Mouse (Mus musculus) ES-E14 (cell line): ENCODE data around the gene Ost4. TPM values are rescaled to one million over a fixed set of nuclear protein-coding genes. Genes with fewer than 3 reads are reported as not detected.
A peak's percentile ranks its signal among the peaks of the same experiment; 100 is the strongest.

Experiments used
- DNase-seq: peaks from one replicate; pipeline ENCODE4 v3.0.0-alpha.2; 2013; ENCODE audit warnings: low read depth, low spot score
- H3K27ac ChIP-seq: 2 replicates; pipeline ENCODE4 v1.5.1; 2012; ENCODE audit warnings: low read depth, mild to moderate bottlenecking, low read length, moderate library complexity, mixed read lengths; ENCODE audit not compliant: poor library complexity, insufficient read depth, severe bottlenecking
- H3K36me3 ChIP-seq: 2 replicates; pipeline ENCODE4 v1.6.1; 2012; ENCODE audit warnings: mild to moderate bottlenecking, low read length, moderate library complexity, mixed read lengths; ENCODE audit not compliant: control insufficient read depth, poor library complexity, insufficient read depth, severe bottlenecking
- H3K4me1 ChIP-seq, 2 experiments: fragments of 150-350 bp in 1 of 2; sonication (generic) in 1 of 2; 2 replicates each; pipeline ENCODE4 v1.6.1; 2012; ENCODE audit warnings: low read length in 2 of 2, mild to moderate bottlenecking in 1 of 2, mixed read lengths in 1 of 2; ENCODE audit not compliant: control insufficient read depth in 2 of 2, insufficient read depth in 2 of 2, poor library complexity in 1 of 2
- H3K4me3 ChIP-seq, 2 experiments: fragments of 150-350 bp in 1 of 2; sonication (generic) in 1 of 2; 2 replicates each; pipeline ENCODE4 v1.5.1; 2012; ENCODE audit warnings: low read length in 2 of 2, low read depth in 1 of 2, mild to moderate bottlenecking in 1 of 2, mixed read lengths in 1 of 2; ENCODE audit not compliant: insufficient read depth in 1 of 2, poor library complexity in 1 of 2, severe bottlenecking in 1 of 2
- H3K9ac ChIP-seq: 2 replicates; pipeline ENCODE4 v1.6.1; 2012; ENCODE audit warnings: low read depth, mild to moderate bottlenecking, low read length, mixed read lengths; ENCODE audit not compliant: poor library complexity, insufficient read depth, severe bottlenecking
- H3K9me3 ChIP-seq: fragments of 150-350 bp; sonication (generic); 2 replicates; pipeline ENCODE4 v1.6.1; 2012; ENCODE audit warnings: low read depth, mild to moderate bottlenecking, low read length; ENCODE audit not compliant: control insufficient read depth, insufficient read depth
- CHD2 ChIP-seq: IDR thresholded peaks from 2 replicates; pipeline ENCODE4 v1.6.1; 2014; ENCODE audit warnings: mild to moderate bottlenecking, low read depth, low read length, inconsistent platforms
- HCFC1 ChIP-seq: IDR thresholded peaks from 2 replicates; pipeline ENCODE4 v1.6.1; 2012; ENCODE audit warnings: low read length, inconsistent platforms, borderline replicate concordance; ENCODE audit not compliant: insufficient read depth
- MAFK ChIP-seq: IDR thresholded peaks from 2 replicates; pipeline ENCODE4 v1.6.1; 2014; ENCODE audit warnings: mild to moderate bottlenecking, low read depth, low read length, inconsistent platforms; ENCODE audit not compliant: insufficient read depth
- ZC3H11A ChIP-seq: IDR thresholded peaks from 2 replicates; pipeline ENCODE4 v1.6.1; 2012; ENCODE audit warnings: low read depth, mild to moderate bottlenecking, inconsistent platforms, low read length, borderline replicate concordance
- ZNF384 ChIP-seq: IDR thresholded peaks from 2 replicates; pipeline ENCODE4 v1.6.1; 2012; ENCODE audit warnings: low read depth, low read length, inconsistent platforms
- in situ Hi-C, 2 experiments: fragments of 600-800 bp; cut with MboI; formaldehyde crosslinking; loops; one replicate each; pipeline ENCODE4 v1.15.1; 2025; ENCODE audit warnings: low sequenced_read_pairs in 2 of 2, inconsistent platforms in 1 of 2; ENCODE audit not compliant: unreplicated experiment in 2 of 2
- total RNA-seq: library from RNA; depleted of rRNA; stranded (reverse); fragments of 300-350 nt; gene quantifications from 2 replicates; pipeline ENCODE4 v1.2.3, GENCODE M21; 2012

The Ost4 gene
- total RNA-seq, 1 experiment = 229 TPM

DNA sequence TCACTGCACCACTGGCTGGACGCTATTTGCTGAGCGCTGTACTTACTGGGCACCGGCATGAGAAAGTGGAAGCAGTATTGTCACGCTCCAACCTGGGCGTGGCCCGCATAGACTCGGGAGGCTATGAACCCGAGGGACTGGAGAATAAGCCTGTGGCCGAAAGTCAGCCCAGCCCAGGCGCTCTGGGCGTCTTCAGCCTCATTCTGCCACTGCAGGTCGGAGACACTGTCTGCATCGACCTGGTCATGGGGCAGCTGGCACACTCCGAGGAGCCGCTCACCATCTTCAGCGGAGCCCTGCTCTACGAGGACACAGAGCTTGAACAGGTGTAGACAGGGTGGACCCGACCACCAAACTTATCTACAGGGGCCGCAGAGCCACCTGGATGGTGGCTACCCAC is 13.0 kb upstream of the Ost4 start:
- Histone ChIP-seq H3K27ac (no peak overlapping the region), H3K4me1 (peaks cover 2 to 34% of the 10 kb centered on the region in 2 experiments; a peak in 3 of 4 replicates), H3K9me3 (no peaks in the 10 kb centered on the region), H3K36me3 (no peaks in the 10 kb centered on the region; the same call in 1 of the 2 replicates), H3K9ac (peak overlapping the region; percentile 35; the same call in 1 of the 2 replicates), H3K4me3 (peak overlapping the region; percentile 42 to 54; a peak in 3 of 4 replicates)
- in situ Hi-C loops = no loop called here
- DNase-seq = no peak
- no peak for TF ChIP-seq MAFK
- TF ChIP-seq ZC3H11A = no peak
- no peak for TF ChIP-seq CHD2
- TF ChIP-seq HCFC1 = no peak
- TF ChIP-seq ZNF384 = no peak

- Histone ChIP-seq H3K9ac (peak overlapping the region; percentile 35; the same call in 1 of the 2 replicates), H3K9me3 (no peaks in the 10 kb centered on the region), H3K4me1 (peaks cover 2 to 38% of the 10 kb centered on the region in 2 experiments; a peak in 3 of 4 replicates), H3K27ac (no peak overlapping the region), H3K4me3 (peak overlapping the region in 1 of 2 experiments; percentile 54; a peak in 1 of 4 replicates), H3K36me3 (no peaks in the 10 kb centered on the region; the same call in 1 of the 2 replicates)
- TF ChIP-seq MAFK (no peak), ZNF384 (no peak), CHD2 (no peak), ZC3H11A (no peak), HCFC1 (no peak)
- DNase-seq = no peak
- in situ Hi-C loops = no loop called here
These were observed 12.4 kb upstream of the Ost4 start for GRCm38 (mm10) chr5:30919831-30920614.

DNA sequence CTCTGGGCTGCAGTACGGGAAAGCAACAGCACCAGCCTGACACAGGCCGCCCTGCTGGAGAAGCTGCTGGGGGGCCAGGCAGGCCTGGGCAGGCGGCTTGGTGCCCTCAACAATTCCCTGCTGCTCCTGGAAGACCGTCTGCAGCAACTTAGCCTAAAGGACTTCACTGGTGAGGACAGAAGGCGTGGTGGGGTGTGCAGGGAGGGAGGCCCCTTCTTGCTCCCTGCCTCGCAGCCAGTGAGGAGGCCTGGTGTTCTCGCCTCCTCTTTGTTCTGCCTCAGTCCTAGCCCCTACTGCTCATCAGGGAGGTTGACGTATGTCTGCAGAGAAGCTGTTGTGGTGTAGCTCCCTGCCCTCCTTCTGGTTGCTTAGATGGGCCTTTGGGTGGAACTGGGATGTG is 11.1 kb upstream of the Ost4 start:
- H3K4me3 ChIP-seq = no peak overlapping the region
- H3K9ac ChIP-seq = no peak overlapping the region
- H3K9me3 ChIP-seq = no peaks in the 10 kb centered on the region
- TF ChIP-seq CHD2 = no peak
- TF ChIP-seq MAFK = no peak
- TF ChIP-seq ZC3H11A = no peak
- in situ Hi-C loops = no loop called here
- no peak for DNase-seq
- H3K27ac ChIP-seq = no peak overlapping the region
- H3K4me1 ChIP-seq = peaks cover 2 to 38% of the 10 kb centered on the region in 2 experiments; a peak in 3 of 4 replicates
- H3K36me3 ChIP-seq = no peaks in the 10 kb centered on the region; the same call in 1 of the 2 replicates

GRCm38 (mm10) chr5:30917891-30918670 is 10.5 kb upstream of the Ost4 start:
- no peaks in the 10 kb centered on the region; the same call in 1 of the 2 replicates for H3K36me3 ChIP-seq
- H3K9ac ChIP-seq = 0 out of 2 replicates have a peak overlapping the region, but pooled peaks have one; percentile 22

More at GRCm38 (mm10) chr5:30917891-30918670, 10.5 kb upstream of the Ost4 start:
- in situ Hi-C loops = no loop called here
- Histone ChIP-seq H3K4me3 (peak overlapping the region; percentile 6 to 13; a peak in 1 of 4 replicates), H3K27ac (no peak overlapping the region), H3K9me3 (no peaks in the 10 kb centered on the region), H3K4me1 (peaks cover 2 to 43% of the 10 kb centered on the region in 2 experiments; a peak in 3 of 4 replicates)
- TF ChIP-seq ZNF384 (no peak), ZC3H11A (no peak), HCFC1 (no peak), MAFK (no peak), CHD2 (no peak)
- no peak for DNase-seq
